Mouse (Mus musculus) bone marrow macrophage, adult 2 months (primary cell): ENCODE measurements around the gene Tango6.

ENCODE experiments used
- CTCF ChIP-seq: IDR thresholded peaks from 2 replicates; pipeline ENCODE4 v1.5.1; 2012; ENCODE audit warnings: low read depth, mild to moderate bottlenecking, low read length, moderate library complexity
- POLR2A ChIP-seq: IDR thresholded peaks from 2 replicates; pipeline ENCODE4 v1.6.1; 2012; ENCODE audit warnings: mild to moderate bottlenecking, low read depth, low read length, borderline replicate concordance

DNA sequence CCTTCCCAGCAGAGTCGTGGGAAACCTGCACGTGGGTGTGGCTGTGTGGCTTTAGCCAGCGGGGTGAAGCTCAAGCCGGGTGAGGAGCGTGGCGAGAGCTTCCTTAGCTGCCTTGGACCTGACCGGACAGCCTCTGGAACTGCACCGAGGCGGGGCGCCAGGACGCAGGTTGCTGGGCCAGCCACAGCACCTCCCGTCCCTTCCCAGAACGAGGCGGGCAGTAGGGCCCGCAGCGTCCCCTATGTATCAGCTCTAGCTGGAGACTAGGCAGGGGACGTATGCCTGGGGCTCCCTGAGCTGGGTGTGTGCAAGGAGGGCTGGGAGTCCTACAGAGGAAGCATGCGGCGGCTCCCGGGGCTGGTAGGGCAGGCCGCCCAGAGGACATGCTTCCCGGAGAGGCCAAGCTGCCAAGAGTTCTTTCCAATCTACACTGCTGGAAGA lies 189.1 kb downstream of the Tango6 start:
- TF ChIP-seq POLR2A (no peak), CTCF (no peak)
